In the genomic region with DNA sequence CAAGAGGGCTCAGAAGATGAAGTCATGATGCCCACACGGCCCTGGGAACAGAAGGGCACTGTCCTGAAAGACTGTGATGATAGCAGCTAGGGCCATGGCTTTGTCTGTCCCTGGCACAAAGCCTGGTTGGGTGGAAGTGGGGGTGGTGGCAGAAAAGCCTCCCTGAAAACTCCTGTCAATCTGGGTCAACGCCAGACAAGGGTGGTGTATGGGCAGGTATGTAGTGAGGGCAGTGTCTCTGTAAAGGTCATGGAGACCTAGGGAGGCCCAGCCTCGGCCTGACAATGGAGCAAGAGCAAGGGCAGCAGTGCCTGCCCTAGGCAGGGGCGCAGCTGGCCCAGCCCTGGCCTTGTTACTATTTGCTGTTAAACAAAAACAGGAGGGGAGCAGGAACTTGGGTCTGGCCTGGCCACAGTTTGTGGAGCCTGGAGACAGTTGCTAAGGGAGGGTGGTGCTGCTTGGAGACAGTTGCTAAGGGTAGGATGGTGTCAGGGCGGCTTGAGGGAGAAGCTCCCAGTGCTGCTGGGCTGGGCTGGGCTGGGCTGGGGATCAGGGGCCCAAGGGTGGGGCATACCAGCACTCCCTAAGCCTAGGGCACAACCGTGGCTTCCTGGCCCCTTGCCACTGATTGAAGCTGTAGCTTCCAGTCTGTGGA, we compare ENCODE assay signal across 11 mouse cellular contexts. TPM values are rescaled to one million over a fixed set of nuclear protein-coding genes. Genes with fewer than 3 reads are reported as not detected.
DNase-seq lines count a peak whose midpoint lies in the region; ATAC-seq lines count a peak whose summit lies in the region.
"Had no signal": no experiment of that assay in that cellular context is flagged by ENCODE, and none has a peak within 500 bp of the region (broad histone marks: within the 10 kb centered on the region; RNA-seq: fewer than 3 reads in every experiment).

No protein-coding gene starts in this region.

- intact Hi-C loops in gastrocnemius, postnatal 14 days (cut with DNase I; ENCODE audit: low total_unique reads) = no loop called here

- no peak overlapping the region for H3K9ac ChIP-seq in limb, embryonic 11.5 days (ENCODE audit: low read length)
- peak overlapping the region; percentile 42; the same call in 1 of the 2 replicates for H3K9ac ChIP-seq in midbrain, embryonic 13.5 days (replicated peaks)
- H3K9ac ChIP-seq: embryonic facial prominence, embryonic 12.5 days had no signal

- H3K4me2 ChIP-seq in limb, embryonic 11.5 days (ENCODE audit: low read depth, severe bottlenecking) = no peak overlapping the region
- peak overlapping the region; percentile 74 for H3K4me2 ChIP-seq in midbrain, embryonic 13.5 days (replicated peaks)
- H3K4me2 ChIP-seq: embryonic facial prominence, embryonic 12.5 days had no signal

- H3K4me3 ChIP-seq in limb, embryonic 11.5 days (ENCODE audit: low read depth, low read length) = no peak overlapping the region
- H3K4me3 ChIP-seq in midbrain, embryonic 13.5 days (replicated peaks) = peak overlapping the region; percentile 49
- H3K4me3 ChIP-seq: embryonic facial prominence, embryonic 12.5 days had no signal

- peaks cover 15% of the 10 kb centered on the region for H3K27me3 ChIP-seq in limb, embryonic 11.5 days (ENCODE audit: control insufficient read depth, insufficient read depth, low read length)
- peaks cover 10% of the 10 kb centered on the region for H3K27me3 ChIP-seq in midbrain, embryonic 13.5 days

- no peak overlapping the region for H3K27ac ChIP-seq in limb, embryonic 11.5 days (replicated peaks; ENCODE audit: low read depth, low read length)
- H3K27ac ChIP-seq in midbrain, embryonic 13.5 days = peak overlapping the region; percentile 80
- H3K27ac ChIP-seq: embryonic facial prominence, embryonic 12.5 days had no signal

- 40% methylated on average over 6 of the region's 6 CpGs for WGBS in limb, embryonic 11.5 days
- 22% methylated on average over 6 of the region's 6 CpGs for WGBS in midbrain, embryonic 13.5 days

- peak; percentile 72 for DNase-seq in gastrocnemius, adult 18-20 months (ENCODE audit: low spot score)
- DNase-seq in gastrocnemius, postnatal 10 days = no peak
- DNase-seq in cerebellum, adult 9-10 months = peak; percentile 84
- DNase-seq in gastrocnemius, postnatal 14 days = peak; percentile 59
- DNase-seq in limb, embryonic 11.5 days (ENCODE audit: low spot score) = peak; percentile 46
- DNase-seq in testis, postnatal 14 days (ENCODE audit: low spot score) = peak; percentile 64
- no peak for DNase-seq in frontal cortex, postnatal 25 days (ENCODE audit: low spot score in 2 of 2)

- no peaks in the 10 kb centered on the region for H3K9me3 ChIP-seq in limb, embryonic 11.5 days (ENCODE audit: control insufficient read depth, low read length)
- H3K9me3 ChIP-seq in midbrain, embryonic 13.5 days = no peaks in the 10 kb centered on the region
- H3K9me3 ChIP-seq: embryonic facial prominence, embryonic 12.5 days had no signal

- H3K4me1 ChIP-seq in limb, embryonic 11.5 days (ENCODE audit: control insufficient read depth, insufficient read depth, low read length) = peaks cover 28% of the 10 kb centered on the region
- peaks cover 69% of the 10 kb centered on the region for H3K4me1 ChIP-seq in midbrain, embryonic 13.5 days (replicated peaks)

- ATAC-seq in limb, embryonic 11.5 days (ENCODE audit: insufficient number of reproducible peaks, low FRiP score, low TSS enrichment, low read depth) = no peak
- ATAC-seq in midbrain, embryonic 13.5 days = peak; percentile 49

- no peaks in the 10 kb centered on the region for H3K36me3 ChIP-seq in limb, embryonic 11.5 days (ENCODE audit: control insufficient read depth, insufficient read depth, low read length)
- peaks cover 21% of the 10 kb centered on the region for H3K36me3 ChIP-seq in midbrain, embryonic 13.5 days
- H3K36me3 ChIP-seq: embryonic facial prominence, embryonic 12.5 days had no signal

RNA-seq across cellular contexts. Expression of gene Tppp3, which starts 2.2 kb away (rescaled TPM):
- total RNA-seq in gastrocnemius, adult 18-20 months (2021) = 10 to 100 TPM; 47.9 to 56.7 TPM
- 100 to 1,000 TPM; 260 to 285 TPM for total RNA-seq in gastrocnemius, postnatal 10 days (2021)
- 100 to 1,000 TPM; 191 to 254 TPM for total RNA-seq in gastrocnemius, postnatal 14 days (2021)
- polyA plus RNA-seq in limb, embryonic 11.5 days (2014; fragmentation: Nextera tagmentation; extraction: Ambion mirVana) = 15.0 and 17.8 TPM in 2 replicates
- 93.1 and 111 TPM in 2 replicates for polyA plus RNA-seq in midbrain, embryonic 13.5 days (2015; fragmentation: Nextera tagmentation; extraction: Ambion mirVana)

RNA-seq across cellular contexts. Expression of gene Zdhhc1, which starts 27.5 kb away (rescaled TPM):
- total RNA-seq in gastrocnemius, adult 18-20 months (2021) = 10 to 100 TPM; 10.3 to 11.6 TPM
- total RNA-seq in gastrocnemius, postnatal 10 days (2021) = 10 to 100 TPM; 10.9 to 15.9 TPM
- total RNA-seq in gastrocnemius, postnatal 14 days (2021) = 10 to 100 TPM; 10.1 to 11.2 TPM
- polyA plus RNA-seq in limb, embryonic 11.5 days (2014; fragmentation: Nextera tagmentation; extraction: Ambion mirVana) = 19.6 and 24.0 TPM in 2 replicates
- 26.2 and 31.3 TPM in 2 replicates for polyA plus RNA-seq in midbrain, embryonic 13.5 days (2015; fragmentation: Nextera tagmentation; extraction: Ambion mirVana)

RNA-seq across cellular contexts. Expression of gene Hsd11b2, which starts 49.4 kb away (rescaled TPM):
- under 1 TPM in 1 of 2 experiments, not detected in 1; 0.11 TPM for total RNA-seq in gastrocnemius, adult 18-20 months (2021)
- 1 to 10 TPM; 4.4 to 4.5 TPM for total RNA-seq in gastrocnemius, postnatal 10 days (2021)
- total RNA-seq in gastrocnemius, postnatal 14 days (2021) = 1 to 10 TPM; 1.9 to 2.1 TPM
- 64.2 and 71.0 TPM in 2 replicates for polyA plus RNA-seq in limb, embryonic 11.5 days (2014; fragmentation: Nextera tagmentation; extraction: Ambion mirVana)
- polyA plus RNA-seq in midbrain, embryonic 13.5 days (2015; fragmentation: Nextera tagmentation; extraction: Ambion mirVana) = 11.6 and 16.9 TPM in 2 replicates
- total RNA-seq: left cerebral cortex, adult 8-10 months had no signal

RNA-seq across cellular contexts. Expression of gene Lrrc36, which starts 55.8 kb away (rescaled TPM):
- under 1 TPM; 0.41 to 0.64 TPM for total RNA-seq in gastrocnemius, adult 18-20 months (2021)
- total RNA-seq in gastrocnemius, postnatal 10 days (2021) = 1 to 10 TPM in 1 of 2 experiments, under 1 TPM in 1; 0.93 to 1.1 TPM
- total RNA-seq in gastrocnemius, postnatal 14 days (2021) = under 1 TPM; 0.53 to 0.97 TPM
- polyA plus RNA-seq in limb, embryonic 11.5 days (2014; fragmentation: Nextera tagmentation; extraction: Ambion mirVana) = 0.26 TPM in 1 of 2 replicates, not detected in the other
- 1.5 and 2.4 TPM in 2 replicates for polyA plus RNA-seq in midbrain, embryonic 13.5 days (2015; fragmentation: Nextera tagmentation; extraction: Ambion mirVana)
- polyA plus RNA-seq: C2C12 had no signal

RNA-seq across cellular contexts. Expression of gene Kctd19, which starts 55.9 kb away (rescaled TPM):
- total RNA-seq in gastrocnemius, adult 18-20 months (2021) = under 1 TPM in 1 of 2 experiments, not detected in 1; 0.21 TPM
- under 1 TPM in 1 of 2 experiments, not detected in 1; 0.07 TPM for total RNA-seq in gastrocnemius, postnatal 10 days (2021)
- total RNA-seq in gastrocnemius, postnatal 14 days (2021) = under 1 TPM in 1 of 2 experiments, not detected in 1; 0.21 TPM
- not detected in 2 replicates for polyA plus RNA-seq in limb, embryonic 11.5 days (2014; fragmentation: Nextera tagmentation; extraction: Ambion mirVana)
- polyA plus RNA-seq in midbrain, embryonic 13.5 days (2015; fragmentation: Nextera tagmentation; extraction: Ambion mirVana) = not detected in 2 replicates
- total RNA-seq: left cerebral cortex, adult 8-10 months had no signal
- polyA plus RNA-seq: embryonic facial prominence, embryonic 12.5 days had no signal

Comparison
In these comparisons a context has a peak if more than half of its experiments do, and no peak if none do; other contexts are left out.
1. DNase-seq: peak in gastrocnemius, adult 18-20 months (single experiment), cerebellum, adult 9-10 months (single experiment), gastrocnemius, postnatal 14 days (single experiment), limb, embryonic 11.5 days (single experiment) and testis, postnatal 14 days (single experiment); none in gastrocnemius, postnatal 10 days (single experiment) and frontal cortex, postnatal 25 days (0 of 2).